Mouse (Mus musculus): ENCODE results near the gene Ufm1. TPM values are rescaled to one million over a fixed set of nuclear protein-coding genes. Genes with fewer than 3 reads are reported as not detected.

Gene Ufm1
- polyA plus RNA-seq, 1 experiment from 2014 or later = 90.7 TPM

GRCm38 (mm10) chr3:53848262-53848661 is 15.4 kb downstream of the Ufm1 start:
- H3K36me3 ChIP-seq (ENCODE audit: control insufficient read depth, insufficient read depth, low read length) = no peaks in the 10 kb centered on the region
- ATAC-seq (ENCODE audit: low FRiP score, low TSS enrichment) (no peak), DNase-seq (no peak)
- no peak overlapping the region for H3K9ac ChIP-seq (replicated peaks; ENCODE audit: low read length)
- 84% methylated on average over 11 of the region's 11 CpGs for WGBS
- H3K9me3 ChIP-seq (ENCODE audit: control insufficient read depth, low read length) = no peaks in the 10 kb centered on the region
- no peaks in the 10 kb centered on the region for H3K27me3 ChIP-seq (ENCODE audit: control insufficient read depth, insufficient read depth, low read length)
- no peak overlapping the region for H3K27ac ChIP-seq (replicated peaks; ENCODE audit: low read depth, low read length)
- H3K4me2 ChIP-seq (ENCODE audit: low read length) = no peak overlapping the region
- no peaks in the 10 kb centered on the region for H3K4me1 ChIP-seq (ENCODE audit: control insufficient read depth, insufficient read depth, low read length)
- H3K4me3 ChIP-seq (replicated peaks; ENCODE audit: low read depth, low read length) = no peak overlapping the region

- H3K9ac ChIP-seq (replicated peaks; ENCODE audit: low read length) = no peak overlapping the region
- no peaks in the 10 kb centered on the region for H3K9me3 ChIP-seq (ENCODE audit: control insufficient read depth, low read length)
- H3K4me3 ChIP-seq (replicated peaks; ENCODE audit: low read depth, low read length) = no peak overlapping the region
- DNase-seq (peak; percentile 24), ATAC-seq (ENCODE audit: low FRiP score, low TSS enrichment) (no peak)
- H3K27ac ChIP-seq (replicated peaks; ENCODE audit: low read depth, low read length) = no peak overlapping the region
- H3K27me3 ChIP-seq (ENCODE audit: control insufficient read depth, insufficient read depth, low read length) = no peaks in the 10 kb centered on the region
- no peaks in the 10 kb centered on the region for H3K36me3 ChIP-seq (ENCODE audit: control insufficient read depth, insufficient read depth, low read length)
- H3K4me2 ChIP-seq (ENCODE audit: low read length) = no peak overlapping the region
- no peaks in the 10 kb centered on the region for H3K4me1 ChIP-seq (ENCODE audit: control insufficient read depth, insufficient read depth, low read length)
- 76% methylated on average over 4 of the region's 4 CpGs for WGBS
Measured at GRCm38 (mm10) chr3:53847726-53848125, 15.9 kb downstream of the Ufm1 start.

- Histone ChIP-seq H3K9me3 (ENCODE audit: control insufficient read depth, low read length) (no peaks in the 10 kb centered on the region), H3K4me2 (ENCODE audit: low read length) (no peak overlapping the region), H3K27ac (replicated peaks; ENCODE audit: low read depth, low read length) (no peak overlapping the region), H3K27me3 (ENCODE audit: control insufficient read depth, insufficient read depth, low read length) (no peaks in the 10 kb centered on the region), H3K9ac (replicated peaks; ENCODE audit: low read length) (no peak overlapping the region), H3K4me3 (replicated peaks; ENCODE audit: low read depth, low read length) (no peak overlapping the region), H3K4me1 (ENCODE audit: control insufficient read depth, insufficient read depth, low read length) (no peaks in the 10 kb centered on the region), H3K36me3 (ENCODE audit: control insufficient read depth, insufficient read depth, low read length) (no peaks in the 10 kb centered on the region)
- WGBS = 78% methylated on average over 7 of the region's 7 CpGs
- DNase-seq = no peak
- no peak for ATAC-seq (ENCODE audit: low FRiP score, low TSS enrichment)
Measured at GRCm38 (mm10) chr3:53846206-53846928, 17.3 kb downstream of the Ufm1 start.

DNA sequence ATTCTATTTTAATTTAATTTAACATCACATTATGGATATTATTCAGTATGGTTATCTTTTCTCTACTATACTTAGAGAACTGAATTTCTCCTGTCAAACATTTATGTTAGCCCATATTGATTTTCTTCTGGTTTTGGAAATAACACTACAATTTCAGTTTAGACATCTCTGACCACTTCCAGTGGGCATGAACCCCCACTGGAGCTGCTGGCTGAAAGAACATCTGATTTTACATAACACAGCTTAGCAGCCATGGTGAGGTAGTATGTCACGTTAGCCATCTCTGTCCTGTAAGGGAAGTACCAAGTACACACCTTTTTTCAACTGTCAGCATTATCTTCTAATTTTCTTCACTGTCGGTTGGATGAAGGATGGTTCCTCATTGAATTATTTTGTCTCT is 18.8 kb downstream of the Ufm1 start, which contains the start of gene Gm10985:
Gene Gm10985, plus strand, starts transcription at position 301 of the 400 bp plus-strand sequence.
- H3K9ac ChIP-seq (replicated peaks; ENCODE audit: low read length) = no peak within 1 kb of the TSS
- H3K27ac ChIP-seq (replicated peaks; ENCODE audit: low read depth, low read length) = no peak within 1 kb of the TSS
- ATAC-seq (ENCODE audit: low FRiP score, low TSS enrichment) = no peak
- H3K4me1 ChIP-seq (ENCODE audit: control insufficient read depth, insufficient read depth, low read length) = no peaks in the 10 kb centered on the region
- no peak within 1 kb of the TSS for H3K4me2 ChIP-seq (ENCODE audit: low read length)
- no peaks in the 10 kb centered on the region for H3K9me3 ChIP-seq (ENCODE audit: control insufficient read depth, low read length)
- H3K4me3 ChIP-seq (replicated peaks; ENCODE audit: low read depth, low read length) = no peak within 1 kb of the TSS
- WGBS = 73% methylated on average over 2 of the region's 2 CpGs
- DNase-seq = no peak
- no peaks in the 10 kb centered on the region for H3K27me3 ChIP-seq (ENCODE audit: control insufficient read depth, insufficient read depth, low read length)
- no peaks in the 10 kb centered on the region for H3K36me3 ChIP-seq (ENCODE audit: control insufficient read depth, insufficient read depth, low read length)

DNA sequence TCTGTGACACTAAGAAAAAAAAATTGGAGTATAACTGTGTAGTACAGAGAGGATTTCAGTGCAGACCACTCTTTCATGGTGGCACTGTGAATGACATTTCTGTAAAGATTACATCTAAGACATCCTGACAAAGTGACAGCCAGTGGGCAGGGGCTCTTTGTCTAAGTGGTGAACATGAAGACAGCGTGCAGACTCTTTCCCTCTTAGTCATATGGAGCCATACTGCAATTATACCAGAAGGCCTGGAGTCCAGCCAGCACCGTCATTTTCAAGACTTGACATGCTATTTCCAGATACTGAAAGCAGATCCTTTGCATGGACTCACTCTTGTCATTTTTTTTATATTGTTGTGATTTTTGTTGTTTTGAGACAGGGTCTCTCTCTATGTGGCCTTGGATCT is 29.4 kb downstream of the Ufm1 start:
- no peaks in the 10 kb centered on the region for H3K9me3 ChIP-seq (ENCODE audit: control insufficient read depth, low read length)
- no peaks in the 10 kb centered on the region for H3K36me3 ChIP-seq (ENCODE audit: control insufficient read depth, insufficient read depth, low read length)
- H3K4me1 ChIP-seq (ENCODE audit: control insufficient read depth, insufficient read depth, low read length) = no peaks in the 10 kb centered on the region
- DNase-seq = no peak
- H3K27ac ChIP-seq (replicated peaks; ENCODE audit: low read depth, low read length) = no peak overlapping the region
- no peak overlapping the region for H3K9ac ChIP-seq (replicated peaks; ENCODE audit: low read length)
- no peak for ATAC-seq (ENCODE audit: low FRiP score, low TSS enrichment)
- H3K4me2 ChIP-seq (ENCODE audit: low read length) = no peak overlapping the region
- 74% methylated on average over 2 of the region's 2 CpGs for WGBS
- no peaks in the 10 kb centered on the region for H3K27me3 ChIP-seq (ENCODE audit: control insufficient read depth, insufficient read depth, low read length)
- no peak overlapping the region for H3K4me3 ChIP-seq (replicated peaks; ENCODE audit: low read depth, low read length)

GRCm38 (mm10) chr3:53813421-53813977 is 50.1 kb downstream of the Ufm1 start:
- no peaks in the 10 kb centered on the region for H3K27me3 ChIP-seq (ENCODE audit: control insufficient read depth, insufficient read depth, low read length)
- no peak overlapping the region for H3K9ac ChIP-seq (replicated peaks; ENCODE audit: low read length)
- no peaks in the 10 kb centered on the region for H3K36me3 ChIP-seq (ENCODE audit: control insufficient read depth, insufficient read depth, low read length)
- no peaks in the 10 kb centered on the region for H3K4me1 ChIP-seq (ENCODE audit: control insufficient read depth, insufficient read depth, low read length)
- H3K4me2 ChIP-seq (ENCODE audit: low read length) = no peak overlapping the region
- ATAC-seq (ENCODE audit: low FRiP score, low TSS enrichment) (no peak), DNase-seq (no peak)
- no peak overlapping the region for H3K27ac ChIP-seq (replicated peaks; ENCODE audit: low read depth, low read length)
- H3K4me3 ChIP-seq (replicated peaks; ENCODE audit: low read depth, low read length) = no peak overlapping the region
- no peaks in the 10 kb centered on the region for H3K9me3 ChIP-seq (ENCODE audit: control insufficient read depth, low read length)
- WGBS = 90% methylated on average over 7 of the region's 7 CpGs

Other genes with a start within 250 kb of the Ufm1 start
- gene Frem2, start 206.5 kb downstream of the Ufm1 start, polyA plus RNA-seq (2014; fragmentation: Nextera tagmentation; extraction: Ambion mirVana) = 1.1 TPM in 2 replicates
- not detected in 2 replicates for gene Gm10985, start 18.7 kb downstream of the Ufm1 start, polyA plus RNA-seq (2014; fragmentation: Nextera tagmentation; extraction: Ambion mirVana)

All from midbrain, embryonic 14.5 days (tissue).